Mouse (Mus musculus) bone marrow macrophage, adult 2 months (primary cell): ENCODE measurements at regions not wholly inside any gene's neighbourhood (a gene's known extent, or its start where the extent isn't known, plus 50 kb on each side); places are given as distances from the start of the nearest gene placed in this dataset.

Experiments used
- CTCF ChIP-seq: IDR thresholded peaks from 2 replicates; pipeline ENCODE4 v1.5.1; 2012; ENCODE audit warnings: low read depth, mild to moderate bottlenecking, low read length, moderate library complexity
- POLR2A ChIP-seq: IDR thresholded peaks from 2 replicates; pipeline ENCODE4 v1.6.1; 2012; ENCODE audit warnings: mild to moderate bottlenecking, low read depth, low read length, borderline replicate concordance

- TF ChIP-seq POLR2A, result no peak
- TF ChIP-seq CTCF, result no peak
These were observed 273.1 kb downstream of the Abcc12 start for GRCm38 (mm10) chr8:86307339-86307738.
